Mouse (Mus musculus): ENCODE measurements around the gene Map2k5. TPM values are rescaled to one million over a fixed set of nuclear protein-coding genes. Genes with fewer than 3 reads are reported as not detected.

Map2k5 gene
- polyA plus RNA-seq, 2 experiments from 2014 or later: 7.3 to 12.5 TPM

DNA sequence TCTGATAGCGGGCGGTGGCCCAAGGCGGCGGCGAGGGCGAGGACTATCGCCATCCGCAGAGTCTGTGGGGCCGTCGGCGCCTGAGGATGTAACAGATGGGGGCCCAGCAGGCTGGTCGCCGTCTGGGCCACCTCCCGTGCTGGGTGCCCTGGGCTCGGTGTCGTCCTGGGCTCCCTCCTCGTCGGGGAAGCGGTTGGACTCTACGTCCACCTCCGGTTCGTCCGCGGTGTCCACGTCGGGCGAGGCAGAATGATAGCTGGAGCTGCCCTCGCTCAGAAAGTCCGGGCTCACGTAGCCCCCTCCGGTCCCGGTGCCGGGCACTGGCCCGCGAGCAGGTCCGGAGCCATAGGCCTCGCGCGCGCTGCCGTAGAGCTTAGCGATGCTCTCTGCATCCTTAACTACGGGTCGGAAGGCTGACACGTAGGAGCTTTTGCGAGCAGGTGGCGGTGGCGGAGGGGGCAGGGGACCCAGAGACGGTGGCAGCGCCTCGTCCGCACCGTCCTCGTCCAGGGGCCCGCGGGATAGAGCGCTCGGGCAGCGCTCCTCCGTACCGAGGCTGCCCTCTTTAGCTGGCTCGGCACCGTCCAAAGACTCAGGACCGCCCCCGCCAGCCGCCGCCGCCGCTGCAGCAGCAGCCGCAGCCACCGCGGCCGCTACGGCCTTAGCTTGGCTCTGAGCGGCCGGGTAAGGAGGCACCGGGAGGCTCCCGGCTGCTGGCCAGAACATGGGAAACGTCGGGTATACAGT lies 233.0 kb downstream of the Map2k5 start:
- no peak for ATAC-seq

DNA sequence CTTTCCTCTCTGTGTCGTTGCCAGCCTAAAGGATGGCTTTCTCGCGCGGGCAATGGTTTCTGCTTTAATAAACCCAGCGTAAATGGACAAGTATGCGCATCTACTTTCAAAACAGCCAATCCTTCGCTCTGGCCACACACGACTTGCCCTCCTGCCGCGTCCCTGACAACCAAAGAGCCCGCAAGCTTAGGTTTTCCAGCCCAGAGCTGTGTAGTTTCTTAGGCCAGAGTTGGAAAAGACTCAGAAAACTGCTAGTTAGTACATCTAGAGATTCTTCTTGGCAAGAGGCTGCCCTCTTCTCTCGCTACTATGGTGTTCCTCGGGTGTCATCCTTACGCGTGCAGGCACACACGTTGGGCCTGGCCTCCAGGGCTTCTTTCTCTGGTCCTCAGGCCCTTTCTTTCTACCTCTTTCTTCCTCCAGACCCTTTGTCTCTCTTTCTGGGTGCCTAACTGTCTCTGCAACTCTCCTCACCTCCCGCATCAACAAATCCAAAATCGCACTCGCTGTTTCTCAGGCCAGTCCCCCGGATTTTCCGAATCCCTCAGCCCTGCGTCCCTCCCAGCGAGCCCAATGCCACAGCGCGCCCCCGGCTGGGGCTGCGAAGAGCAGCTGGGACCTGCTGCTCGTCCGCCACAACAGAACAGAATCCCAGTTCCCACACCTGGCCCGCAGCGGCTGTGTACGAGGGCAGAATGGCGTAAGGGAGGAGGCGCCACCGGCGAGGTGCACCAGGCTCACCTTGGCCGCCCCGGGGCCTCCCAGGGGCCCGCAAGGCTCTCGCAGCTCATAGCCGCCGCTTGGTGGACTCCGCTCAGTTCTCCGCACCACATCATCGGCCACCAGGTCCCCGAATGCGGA lies 233.8 kb downstream of the Map2k5 start:
- ATAC-seq: no peak

GRCm38 (mm10) chr9:63143227-63143626 lies 234.5 kb downstream of the Map2k5 start:
- no peak for ATAC-seq

GRCm38 (mm10) chr9:63142335-63143036 lies 235.2 kb downstream of the Map2k5 start:
- no peak for ATAC-seq

GRCm38 (mm10) chr9:63141641-63142334 lies 235.9 kb downstream of the Map2k5 start:
- no peak for ATAC-seq

GRCm38 (mm10) chr9:63140211-63140610 lies 237.5 kb downstream of the Map2k5 start:
- ATAC-seq: no peak

DNA sequence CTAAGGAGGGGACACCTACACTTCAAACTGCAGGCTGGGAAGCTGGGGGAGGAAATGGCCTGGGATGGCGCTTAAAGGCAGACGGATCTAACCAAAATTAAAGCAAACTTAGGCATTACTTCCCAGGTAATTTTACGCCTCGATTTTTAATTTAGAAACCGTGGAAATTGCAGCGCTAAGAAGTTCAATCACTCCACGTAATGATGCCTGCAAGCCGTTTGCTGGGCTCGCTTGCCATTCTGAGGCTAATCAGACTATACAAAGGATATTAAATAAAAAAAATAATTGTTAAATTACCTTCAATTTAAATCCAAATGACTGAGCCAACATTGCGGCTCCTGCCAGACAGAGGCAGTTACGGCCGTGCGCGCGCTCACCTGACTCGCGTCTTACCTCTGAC lies 238.0 kb downstream of the Map2k5 start:
- no peak for ATAC-seq

DNA sequence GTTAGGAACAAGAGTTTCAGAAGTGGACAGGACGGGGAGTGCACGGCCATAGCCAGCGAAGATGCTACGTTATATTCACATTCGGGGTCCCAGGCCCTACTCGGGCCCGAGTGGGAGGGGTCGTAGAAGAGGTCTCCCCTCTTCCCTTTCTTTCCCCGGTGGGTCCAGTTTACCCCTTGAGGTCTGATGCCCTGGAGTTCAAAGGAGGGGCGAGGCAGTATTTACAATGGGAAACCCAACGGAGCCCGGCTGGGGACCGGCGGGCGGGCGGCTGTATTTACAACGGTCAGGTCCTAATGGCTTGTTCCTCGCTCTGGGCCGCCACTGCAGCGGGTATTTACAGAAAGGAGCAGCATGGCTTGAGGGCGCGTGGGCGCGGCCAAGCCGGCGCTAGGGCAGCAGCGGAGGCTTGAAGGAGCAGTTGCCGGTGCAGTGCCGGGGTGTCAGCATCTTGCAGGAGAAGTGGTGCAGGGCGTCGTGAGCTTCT lies 239.2 kb downstream of the Map2k5 start:
- ATAC-seq: no peak

DNA sequence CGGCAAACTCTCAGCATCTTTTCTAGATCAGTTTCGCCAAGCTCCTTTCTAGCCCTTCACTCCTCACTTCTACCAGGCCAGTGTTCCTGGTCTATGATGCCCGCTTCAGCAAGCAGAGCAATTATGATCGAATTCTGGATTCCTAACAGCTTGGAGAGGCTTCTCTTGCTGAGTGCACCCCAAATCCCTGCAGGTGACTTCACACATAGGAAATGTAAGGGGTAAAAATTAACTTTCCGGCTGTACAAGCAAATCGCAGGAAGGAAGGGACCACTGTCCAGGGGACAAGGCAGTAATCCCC lies 240.1 kb downstream of the Map2k5 start:
- ATAC-seq: no peak

DNA sequence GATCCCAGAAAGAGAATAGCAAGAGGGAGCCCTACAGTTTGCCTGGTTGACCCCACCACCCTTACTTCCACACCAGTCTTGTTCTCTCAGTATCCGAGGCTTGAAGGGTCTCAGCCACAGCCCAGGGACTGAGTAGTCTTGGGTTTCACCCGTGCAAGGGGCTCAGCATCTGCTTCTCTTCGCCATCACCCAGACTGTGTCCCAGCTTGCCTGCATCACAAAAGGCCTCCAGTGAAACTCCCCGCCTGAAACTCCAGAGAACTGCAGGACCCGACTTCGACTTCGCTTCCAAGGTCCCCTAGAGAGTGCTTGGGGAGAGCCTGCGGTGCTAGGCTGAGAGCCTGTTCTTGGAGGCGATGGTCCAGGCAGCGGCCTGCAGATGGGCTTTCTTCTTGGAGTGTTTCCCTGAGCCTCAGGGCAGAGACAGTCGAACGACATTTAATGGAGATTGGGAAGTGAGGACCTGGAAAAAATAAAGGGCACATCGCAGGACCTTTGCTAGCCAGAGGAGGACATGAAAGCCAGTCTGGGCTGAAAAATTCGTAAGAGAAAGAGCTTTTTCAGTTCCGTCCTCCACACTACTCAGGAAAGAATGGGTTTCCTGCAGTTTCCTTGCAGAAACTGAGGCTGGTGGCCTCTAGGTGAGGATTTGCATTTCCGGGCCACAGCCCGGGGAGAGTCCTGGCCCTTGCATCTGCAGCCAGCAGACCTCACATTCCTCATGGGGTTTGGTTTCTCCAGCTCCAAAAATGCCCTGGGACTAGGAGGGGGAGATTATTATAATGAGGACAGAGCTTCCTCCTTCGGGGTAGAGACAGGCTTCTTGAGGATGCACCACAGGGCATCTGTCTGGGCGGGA lies 240.7 kb downstream of the Map2k5 start:
- no peak for ATAC-seq

DNA sequence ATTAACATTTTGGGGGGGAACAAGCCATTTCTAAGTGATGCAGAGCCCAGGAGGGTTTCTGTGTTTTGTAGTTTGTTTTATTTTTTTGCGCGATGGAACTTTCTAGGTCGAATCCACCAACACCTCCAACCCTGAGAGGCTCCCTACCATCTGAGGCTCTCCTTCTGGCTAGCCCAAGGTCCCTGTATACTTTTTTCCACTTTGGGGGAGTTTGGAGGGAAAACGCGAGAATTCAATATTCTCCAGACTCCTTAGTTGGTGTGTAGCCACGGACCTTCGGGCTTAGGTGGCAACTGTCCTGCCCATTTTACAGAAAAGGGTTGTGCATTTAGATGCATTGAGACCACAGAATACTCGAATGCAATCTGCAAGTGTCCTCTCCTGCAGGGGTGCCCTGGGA lies 241.5 kb downstream of the Map2k5 start:
- no peak for ATAC-seq

GRCm38 (mm10) chr9:63135801-63136200 lies 241.9 kb downstream of the Map2k5 start:
- no peak for ATAC-seq

GRCm38 (mm10) chr9:63135356-63135755 lies 242.3 kb downstream of the Map2k5 start:
- ATAC-seq: no peak

GRCm38 (mm10) chr9:63133659-63134058 lies 244.0 kb downstream of the Map2k5 start:
- no peak for ATAC-seq

DNA sequence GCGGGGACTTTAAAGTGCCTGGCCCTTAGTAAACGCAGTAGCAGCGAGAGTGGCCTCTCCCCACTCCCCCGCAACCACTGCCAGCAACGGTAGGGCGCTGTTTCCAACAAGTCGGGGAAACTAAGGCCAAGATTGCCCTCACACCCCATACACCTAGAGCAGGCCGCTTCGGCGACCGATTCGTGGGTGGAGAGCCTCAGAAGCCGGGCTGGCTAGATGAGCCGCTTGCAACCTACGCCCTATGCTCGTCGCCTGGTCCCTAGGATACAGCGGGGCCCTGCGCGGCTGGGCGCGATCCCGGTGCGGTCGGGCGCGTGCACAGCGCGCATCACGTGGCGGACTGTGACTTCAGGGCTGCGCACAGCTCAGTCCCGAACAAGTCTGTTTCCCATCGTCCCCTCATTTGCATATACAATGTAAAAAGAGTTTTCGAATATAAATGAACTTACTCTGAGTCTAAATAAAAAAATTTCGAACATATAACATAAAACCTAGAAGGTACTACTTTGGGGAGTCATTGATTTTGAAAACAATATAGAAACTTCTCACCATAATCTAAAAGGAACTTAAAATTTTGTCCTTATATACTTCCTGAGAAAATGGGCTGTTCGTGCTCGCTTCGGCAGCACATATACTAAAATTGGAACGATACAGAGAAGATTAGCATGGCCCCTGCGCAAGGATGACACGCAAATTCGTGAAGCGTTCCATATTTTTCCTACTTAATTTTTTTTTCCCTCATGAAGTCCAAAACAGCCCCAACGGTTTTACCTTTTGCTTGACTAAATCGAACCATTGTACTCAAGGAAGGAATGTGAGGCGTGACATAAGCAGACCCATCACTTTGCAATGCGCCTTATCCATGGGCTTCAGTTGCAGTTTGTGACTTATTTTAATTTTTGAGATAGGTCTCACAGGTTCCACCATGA lies 244.8 kb downstream of the Map2k5 start:
- peak; percentile 88 for ATAC-seq

DNA sequence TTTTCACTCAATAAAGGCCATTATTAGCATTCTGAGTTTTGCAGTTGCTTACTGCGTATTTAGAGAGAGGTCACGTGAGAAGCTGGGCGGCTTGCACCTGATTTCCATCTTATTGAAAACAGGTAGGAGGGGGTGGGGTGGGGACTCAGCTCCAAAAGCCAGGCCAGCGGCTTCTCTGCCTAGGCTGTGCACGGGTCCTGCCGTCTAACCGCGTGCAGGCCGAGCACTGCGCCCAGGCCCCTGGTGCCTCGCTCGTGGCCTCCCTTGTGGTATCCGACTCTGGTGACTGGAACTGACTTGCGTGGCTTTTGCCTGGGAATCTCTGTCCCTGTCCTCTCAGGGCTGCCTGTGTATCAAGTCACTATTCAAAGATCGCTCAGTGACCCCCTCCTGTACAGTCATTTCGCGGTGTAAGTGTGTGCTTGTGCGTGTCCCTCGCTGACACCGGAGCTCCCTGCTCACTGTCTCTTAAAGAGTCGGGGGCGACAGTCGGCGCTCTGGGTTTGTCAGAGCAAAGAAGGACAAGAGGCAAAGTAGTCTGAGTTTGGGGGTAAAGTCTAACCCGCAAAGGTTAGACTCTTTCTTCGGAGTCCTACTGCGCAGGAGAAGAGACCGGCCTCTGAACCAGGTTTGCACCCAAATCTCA lies 245.6 kb downstream of the Map2k5 start:
- peak; percentile 22 for ATAC-seq

DNA sequence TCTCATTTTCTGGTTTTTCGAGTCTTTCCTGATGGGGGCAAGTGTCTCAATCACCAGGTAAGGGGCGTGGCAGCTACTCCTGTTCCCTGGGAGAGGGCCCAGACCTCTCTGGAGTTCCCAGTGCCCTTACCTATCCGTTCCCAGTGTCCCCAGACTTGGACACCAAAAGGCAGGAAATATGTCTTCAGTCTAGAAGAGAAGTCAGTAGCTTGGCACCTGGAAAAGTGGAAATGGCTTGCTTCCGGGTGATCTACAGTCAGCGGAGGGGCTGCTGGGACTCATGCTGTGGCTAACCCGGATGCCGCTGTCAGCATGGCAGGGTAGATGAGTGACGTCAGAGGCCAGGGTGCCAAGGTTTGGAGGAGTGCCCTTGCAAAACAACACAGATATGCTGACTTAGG lies 248.1 kb downstream of the Map2k5 start:
- ATAC-seq: no peak

DNA sequence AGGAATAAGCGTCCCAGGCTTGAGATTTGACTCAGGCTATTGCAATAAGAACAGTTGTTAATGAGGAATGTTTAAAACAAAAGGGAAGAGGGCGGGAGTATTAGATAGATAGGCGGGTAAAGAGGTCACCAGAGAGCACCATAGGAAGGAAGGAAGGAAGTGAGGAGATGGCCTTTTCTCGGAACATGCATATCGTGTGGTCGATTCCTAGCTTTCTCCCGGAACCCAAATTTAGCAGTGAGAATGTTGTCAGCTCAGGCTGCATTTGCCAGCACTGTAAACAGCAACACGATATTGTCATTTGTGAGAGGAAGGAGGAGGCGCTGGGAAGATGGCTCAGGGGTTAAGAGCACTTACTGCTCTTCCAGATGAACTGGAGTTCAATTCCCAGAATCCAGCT lies 253.2 kb downstream of the Map2k5 start:
- no peak for ATAC-seq

- peak; percentile 96 for ATAC-seq
Observed at GRCm38 (mm10) chr9:63123451-63124438, 254.0 kb downstream of the Map2k5 start.
